Mouse (Mus musculus) lung, embryonic 15.5 days (tissue): Measurements from ENCODE around the gene Eme1. TPM values are rescaled to one million over a fixed set of nuclear protein-coding genes. Genes with fewer than 3 reads are reported as not detected.

Experiments used
- ATAC-seq: fragments of 200-750 bp; cut with Nextera tagmentation; 2 replicates; pipeline ENCODE4 v1.8.0; 2017; ENCODE audit warnings: moderate number of reproducible peaks, borderline replicate concordance; ENCODE audit not compliant: low FRiP score, low TSS enrichment; ENCODE audit errors: extremely low read depth
- H3K27ac ChIP-seq: fragments of 300-500 bp; sonication (generic); 2 replicates; pipeline ENCODE4 v1.5.1; 2015; ENCODE audit warnings: moderate library complexity, mild to moderate bottlenecking, inconsistent platforms
- H3K27me3 ChIP-seq: fragments of 300-500 bp; sonication (generic); 2 replicates; pipeline ENCODE4 v1.6.1; 2015; ENCODE audit warnings: inconsistent platforms
- H3K36me3 ChIP-seq: fragments of 300-500 bp; sonication (generic); 2 replicates; pipeline ENCODE4 v1.6.1; 2015; ENCODE audit warnings: inconsistent platforms
- H3K4me1 ChIP-seq: fragments of 300-500 bp; sonication (generic); 2 replicates; pipeline ENCODE4 v1.6.1; 2015; ENCODE audit warnings: inconsistent platforms
- H3K4me2 ChIP-seq: fragments of 300-500 bp; sonication (generic); 2 replicates; pipeline ENCODE4 v1.6.1; 2015; ENCODE audit warnings: inconsistent platforms, mild to moderate bottlenecking, moderate library complexity
- H3K4me3 ChIP-seq: fragments of 300-500 bp; sonication (generic); 2 replicates; pipeline ENCODE4 v1.5.1; 2015; ENCODE audit warnings: mild to moderate bottlenecking, inconsistent platforms
- H3K9ac ChIP-seq: fragments of 300-500 bp; sonication (generic); 2 replicates; pipeline ENCODE4 v1.6.1; 2015; ENCODE audit warnings: inconsistent platforms
- H3K9me3 ChIP-seq: fragments of 300-500 bp; sonication (generic); 2 replicates; pipeline ENCODE4 v1.6.1; 2016; ENCODE audit warnings: inconsistent platforms
- WGBS: fragments of 180-500 bp; shearing (Covaris S2); methylation state at CpG from one replicate; pipeline ENCODE4 v1.1.7; 2015; 5-methylcytosine and 5-hydroxymethylcytosine counted together
- polyA plus RNA-seq: library from polyadenylated mRNA; unstranded; fragments of >200 nt; fragmentation: Nextera tagmentation; extraction: Ambion mirVana; gene quantifications from 2 replicates; pipeline ENCODE4 v1.2.1, GENCODE M21; 2015

The Eme1 gene
- polyA plus RNA-seq, 1 experiment from 2014 or later: 24.8 TPM

GRCm38 (mm10) chr11:94634431-94634830 is 19.3 kb downstream of the Eme1 start:
- no peak overlapping the region for H3K4me2 ChIP-seq
- H3K36me3 ChIP-seq: peaks cover 74% of the 10 kb centered on the region
- H3K27ac ChIP-seq: no peak overlapping the region
- no peak overlapping the region for H3K4me3 ChIP-seq
- peaks cover 10% of the 10 kb centered on the region for H3K4me1 ChIP-seq
- 83% methylated on average over 5 of the region's 5 CpGs for WGBS
- H3K27me3 ChIP-seq: no peaks in the 10 kb centered on the region
- ATAC-seq: no peak
- H3K9me3 ChIP-seq: no peaks in the 10 kb centered on the region
- no peak overlapping the region for H3K9ac ChIP-seq

- Histone ChIP-seq H3K4me2 (no peak overlapping the region), H3K27me3 (no peaks in the 10 kb centered on the region), H3K9me3 (no peaks in the 10 kb centered on the region), H3K4me1 (peaks cover 10% of the 10 kb centered on the region), H3K36me3 (peaks cover 59% of the 10 kb centered on the region), H3K27ac (no peak overlapping the region), H3K9ac (no peak overlapping the region), H3K4me3 (no peak overlapping the region)
- 83% methylated on average over 8 of the region's 8 CpGs for WGBS
- ATAC-seq: no peak
Observed at GRCm38 (mm10) chr11:94632988-94633387, 20.8 kb downstream of the Eme1 start.

- 89% methylated on average over 5 of the region's 5 CpGs for WGBS
- no peak overlapping the region for H3K9ac ChIP-seq
- no peaks in the 10 kb centered on the region for H3K27me3 ChIP-seq
- peaks cover 10% of the 10 kb centered on the region for H3K4me1 ChIP-seq
- H3K4me2 ChIP-seq: no peak overlapping the region
- H3K27ac ChIP-seq: no peak overlapping the region
- H3K4me3 ChIP-seq: no peak overlapping the region
- no peaks in the 10 kb centered on the region for H3K9me3 ChIP-seq
- no peak for ATAC-seq
- peaks cover 49% of the 10 kb centered on the region for H3K36me3 ChIP-seq
Observed at GRCm38 (mm10) chr11:94631969-94632368, 21.8 kb downstream of the Eme1 start.

GRCm38 (mm10) chr11:94630199-94631011 is 23.4 kb downstream of the Eme1 start:
- H3K9ac ChIP-seq: peak overlapping the region; percentile 94
- H3K27ac ChIP-seq: peak overlapping the region; percentile 75
- H3K4me3 ChIP-seq: peak overlapping the region; percentile 100
- 7% methylated on average over 26 of the region's 26 CpGs for WGBS
- peak; percentile 25; the same call in 1 of the 2 replicates for ATAC-seq
- H3K27me3 ChIP-seq: no peaks in the 10 kb centered on the region
- peaks cover 10% of the 10 kb centered on the region for H3K4me1 ChIP-seq
- peak overlapping the region; percentile 78 for H3K4me2 ChIP-seq
- H3K36me3 ChIP-seq: peaks cover 33% of the 10 kb centered on the region
- H3K9me3 ChIP-seq: no peaks in the 10 kb centered on the region

GRCm38 (mm10) chr11:94629884-94630198 is 23.9 kb downstream of the Eme1 start:
- Histone ChIP-seq H3K4me1 (peaks cover 10% of the 10 kb centered on the region), H3K9ac (peak overlapping the region; percentile 94), H3K27ac (peak overlapping the region; percentile 75), H3K36me3 (peaks cover 28% of the 10 kb centered on the region), H3K27me3 (no peaks in the 10 kb centered on the region), H3K4me2 (peak overlapping the region; percentile 78), H3K4me3 (peak overlapping the region; percentile 100), H3K9me3 (no peaks in the 10 kb centered on the region)
- ATAC-seq: peak; percentile 62; the same call in 1 of the 2 replicates
- 1% methylated on average over 28 of the region's 28 CpGs for WGBS

GRCm38 (mm10) chr11:94629199-94629883 is 24.4 kb downstream of the Eme1 start, which contains the start of gene Lrrc59:
Gene Lrrc59, plus strand, starts transcription at chr11:94629767.
- Histone ChIP-seq H3K9ac (peak within 1 kb of the TSS; percentile 94), H3K27me3 (no peaks in the 10 kb centered on the region), H3K27ac (peak within 1 kb of the TSS; percentile 75), H3K9me3 (no peaks in the 10 kb centered on the region), H3K4me1 (peaks cover 10% of the 10 kb centered on the region), H3K4me2 (peak within 1 kb of the TSS; percentile 78), H3K36me3 (peaks cover 23% of the 10 kb centered on the region), H3K4me3 (peak within 1 kb of the TSS; percentile 100)
- WGBS: 4% methylated on average over 35 of the region's 41 CpGs
- peak; percentile 94 for ATAC-seq

- 56% methylated on average over 2 of the region's 2 CpGs for WGBS
- H3K36me3 ChIP-seq: no peaks in the 10 kb centered on the region
Observed at GRCm38 (mm10) chr11:94622162-94622561, 31.6 kb downstream of the Eme1 start.

GRCm38 (mm10) chr11:94621458-94621852 is 32.3 kb downstream of the Eme1 start:
- Histone ChIP-seq H3K4me2 (no peak overlapping the region), H3K9me3 (no peaks in the 10 kb centered on the region), H3K4me3 (no peak overlapping the region), H3K36me3 (no peaks in the 10 kb centered on the region), H3K9ac (no peak overlapping the region), H3K27ac (no peak overlapping the region), H3K27me3 (no peaks in the 10 kb centered on the region), H3K4me1 (no peaks in the 10 kb centered on the region)
- ATAC-seq: no peak

More at GRCm38 (mm10) chr11:94622162-94622561, 31.6 kb downstream of the Eme1 start:
- Histone ChIP-seq H3K27ac (no peak overlapping the region), H3K9me3 (no peaks in the 10 kb centered on the region), H3K4me3 (no peak overlapping the region), H3K4me1 (no peaks in the 10 kb centered on the region), H3K27me3 (no peaks in the 10 kb centered on the region), H3K9ac (no peak overlapping the region), H3K4me2 (no peak overlapping the region)
- no peak for ATAC-seq

- H3K4me2 ChIP-seq: no peak overlapping the region
- H3K36me3 ChIP-seq: no peaks in the 10 kb centered on the region
- H3K9me3 ChIP-seq: no peaks in the 10 kb centered on the region
- ATAC-seq: no peak
- H3K9ac ChIP-seq: no peak overlapping the region
- H3K4me1 ChIP-seq: no peaks in the 10 kb centered on the region
- WGBS: 62% methylated on average over 6 of the region's 6 CpGs
- no peak overlapping the region for H3K4me3 ChIP-seq
- no peak overlapping the region for H3K27ac ChIP-seq
- no peaks in the 10 kb centered on the region for H3K27me3 ChIP-seq
Observed at GRCm38 (mm10) chr11:94620766-94621457, 32.9 kb downstream of the Eme1 start.

GRCm38 (mm10) chr11:94617646-94618045 is 36.1 kb downstream of the Eme1 start:
- Histone ChIP-seq H3K4me3 (no peak overlapping the region), H3K36me3 (no peaks in the 10 kb centered on the region), H3K9ac (no peak overlapping the region), H3K27ac (no peak overlapping the region), H3K27me3 (no peaks in the 10 kb centered on the region), H3K4me2 (no peak overlapping the region), H3K4me1 (no peaks in the 10 kb centered on the region), H3K9me3 (no peaks in the 10 kb centered on the region)
- 84% methylated on average over 2 of the region's 2 CpGs for WGBS
- ATAC-seq: no peak

- ATAC-seq: no peak
- H3K27ac ChIP-seq: no peak overlapping the region
- no peak overlapping the region for H3K4me2 ChIP-seq
- H3K36me3 ChIP-seq: no peaks in the 10 kb centered on the region
- no peaks in the 10 kb centered on the region for H3K9me3 ChIP-seq
- 26% methylated on average over 4 of the region's 4 CpGs for WGBS
- no peaks in the 10 kb centered on the region for H3K4me1 ChIP-seq
- no peak overlapping the region for H3K9ac ChIP-seq
- no peaks in the 10 kb centered on the region for H3K27me3 ChIP-seq
- no peak overlapping the region for H3K4me3 ChIP-seq
Observed at GRCm38 (mm10) chr11:94615494-94615893, 38.3 kb downstream of the Eme1 start.

GRCm38 (mm10) chr11:94614603-94615002 is 39.2 kb downstream of the Eme1 start:
- no peaks in the 10 kb centered on the region for H3K27me3 ChIP-seq
- no peak for ATAC-seq
- no peak overlapping the region for H3K27ac ChIP-seq
- H3K9me3 ChIP-seq: no peaks in the 10 kb centered on the region
- WGBS: 78% methylated on average over 4 of the region's 4 CpGs
- no peak overlapping the region for H3K4me2 ChIP-seq
- H3K4me1 ChIP-seq: no peaks in the 10 kb centered on the region
- H3K9ac ChIP-seq: no peak overlapping the region
- H3K4me3 ChIP-seq: no peak overlapping the region
- H3K36me3 ChIP-seq: no peaks in the 10 kb centered on the region
